8 mouse cellular contexts compared by ENCODE assay signal in the genomic region with DNA sequence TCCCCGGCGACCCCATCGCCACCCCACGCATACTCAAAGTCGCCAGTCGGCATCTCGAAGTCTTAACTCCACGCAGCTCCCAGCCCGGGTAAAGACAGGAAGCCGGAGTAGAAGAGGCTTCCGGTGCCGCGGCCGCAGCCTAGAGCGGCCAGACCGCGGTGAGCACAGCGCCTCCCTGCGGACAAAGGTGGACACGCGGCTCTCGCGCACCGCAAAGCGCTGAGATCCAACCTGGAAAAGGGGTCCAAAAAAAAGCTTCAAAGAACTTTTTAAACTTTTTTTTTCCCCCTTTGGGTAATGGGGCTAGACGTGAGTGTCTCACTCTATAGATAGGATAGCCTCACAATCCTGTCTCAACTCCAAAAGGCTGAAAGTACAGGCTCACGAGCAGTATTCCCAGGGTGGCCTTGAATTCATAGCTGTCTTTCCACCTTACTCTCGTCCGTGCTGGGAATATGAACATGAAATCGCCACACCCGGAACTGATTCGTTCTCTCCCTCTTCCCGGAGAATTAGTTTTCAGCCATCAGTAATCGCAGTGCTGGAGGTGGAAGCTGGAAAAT. TPM values are rescaled to one million over a fixed set of nuclear protein-coding genes. Genes with fewer than 3 reads are reported as not detected.
DNase-seq lines count a peak whose midpoint lies in the region; ATAC-seq and TF ChIP-seq lines count a peak whose summit lies in the region.

TSS of gene Eif3g (minus strand) at position 113 of the 563 bp plus-strand sequence.

- H3K9ac ChIP-seq in ES-E14 (ENCODE audit: insufficient read depth, low read depth, low read length, poor library complexity, severe bottlenecking) = peak within 1 kb of the TSS; percentile 97
- H3K9ac ChIP-seq in forebrain, embryonic 11.5 days (ENCODE audit: low read length) = peak within 1 kb of the TSS; percentile 89
- peak within 1 kb of the TSS; percentile 84 for H3K9ac ChIP-seq in heart, embryonic 16.5 days (ENCODE audit: low read length)
- peak within 1 kb of the TSS; percentile 91 for H3K9ac ChIP-seq in neural tube, embryonic 15.5 days (replicated peaks)

- WGBS in forebrain, embryonic 11.5 days = 8% methylated on average over 34 of the region's 34 CpGs
- WGBS in heart, embryonic 16.5 days = 5% methylated on average over 34 of the region's 34 CpGs
- 4% methylated on average over 34 of the region's 34 CpGs for WGBS in lung, adult 2 months
- 6% methylated on average over 34 of the region's 34 CpGs for WGBS in neural tube, embryonic 15.5 days

- H3K9me3 ChIP-seq in ES-E14 (ENCODE audit: control insufficient read depth, insufficient read depth, low read depth, low read length) = no peaks in the 10 kb centered on the region
- H3K9me3 ChIP-seq in forebrain, embryonic 11.5 days (ENCODE audit: control insufficient read depth, low read length) = no peaks in the 10 kb centered on the region
- no peaks in the 10 kb centered on the region for H3K9me3 ChIP-seq in heart, embryonic 16.5 days (replicated peaks; ENCODE audit: control insufficient read depth, low read length)
- no peaks in the 10 kb centered on the region for H3K9me3 ChIP-seq in neural tube, embryonic 15.5 days (replicated peaks)

- no peaks in the 10 kb centered on the region for H3K27me3 ChIP-seq in forebrain, embryonic 11.5 days (ENCODE audit: control insufficient read depth, insufficient read depth, low read length)
- no peaks in the 10 kb centered on the region for H3K27me3 ChIP-seq in heart, embryonic 16.5 days (ENCODE audit: control insufficient read depth, insufficient read depth, low read length)
- no peaks in the 10 kb centered on the region for H3K27me3 ChIP-seq in neural tube, embryonic 15.5 days (replicated peaks)

- peaks cover 0 to 8% of the 10 kb centered on the region in 2 experiments; a peak in 1 of 4 replicates for H3K4me1 ChIP-seq in ES-E14 (ENCODE audit: control insufficient read depth in 2 of 2, insufficient read depth in 2 of 2, low read length in 2 of 2, poor library complexity in 1 of 2)
- H3K4me1 ChIP-seq in forebrain, embryonic 11.5 days (replicated peaks; ENCODE audit: control insufficient read depth, insufficient read depth, low read length) = peaks cover 12% of the 10 kb centered on the region; the same call in 1 of the 2 replicates
- H3K4me1 ChIP-seq in heart, embryonic 16.5 days (ENCODE audit: control insufficient read depth, insufficient read depth, low read length) = peaks cover 17% of the 10 kb centered on the region
- H3K4me1 ChIP-seq in lung, adult 2 months (ENCODE audit: control insufficient read depth, insufficient read depth, low read length) = peaks cover 7% of the 10 kb centered on the region
- H3K4me1 ChIP-seq in neural tube, embryonic 15.5 days = peaks cover 19% of the 10 kb centered on the region

- peak; percentile 71 for DNase-seq in ES-E14 (ENCODE audit: low read depth, low spot score)
- DNase-seq in c-Kit-positive CD71-positive TER-119-positive erythroid progenitor cells, embryonic 14.5 days (ENCODE audit: low spot score) = peak; percentile 81
- peak; percentile 93 for DNase-seq in forebrain, embryonic 11.5 days (ENCODE audit: low spot score)
- peak; percentile 83 to 92 for DNase-seq in kidney, postnatal 36 days
- peak; percentile 84 for DNase-seq in lung, adult 2 months
- DNase-seq in testis, postnatal 10 days (ENCODE audit: low spot score) = peak; percentile 94

- peak within 1 kb of the TSS; percentile 97 for H3K4me2 ChIP-seq in forebrain, embryonic 11.5 days (ENCODE audit: low read depth, low read length, severe bottlenecking)
- peak within 1 kb of the TSS; percentile 95 for H3K4me2 ChIP-seq in heart, embryonic 16.5 days (ENCODE audit: low read depth, low read length)
- H3K4me2 ChIP-seq in neural tube, embryonic 15.5 days = peak within 1 kb of the TSS; percentile 98

- ATAC-seq in forebrain, embryonic 11.5 days (replicated peaks; ENCODE audit: low FRiP score) = peak; percentile 85
- ATAC-seq in heart, embryonic 16.5 days (replicated peaks; ENCODE audit: extremely low read depth, insufficient read depth, low FRiP score) = peak; percentile 81
- ATAC-seq in neural tube, embryonic 15.5 days (ENCODE audit: low FRiP score) = peak; percentile 91

- peak; percentile 83 for TF ChIP-seq CTCF in lung, adult 2 months (IDR thresholded peaks at IDR 0.05; ENCODE audit: insufficient read depth, low read length)

- peak within 1 kb of the TSS; percentile 96 to 100 for H3K4me3 ChIP-seq in ES-E14 (ENCODE audit: insufficient read depth in 1 of 2, low read depth in 1 of 2, low read length in 2 of 2, poor library complexity in 1 of 2, severe bottlenecking in 1 of 2)
- H3K4me3 ChIP-seq in forebrain, embryonic 11.5 days (ENCODE audit: low read depth, low read length) = peak within 1 kb of the TSS; percentile 97
- H3K4me3 ChIP-seq in heart, embryonic 16.5 days (ENCODE audit: low read length) = peak within 1 kb of the TSS; percentile 69
- H3K4me3 ChIP-seq in lung, adult 2 months (replicated peaks; ENCODE audit: extremely low read depth, low read depth, low read length) = peak within 1 kb of the TSS; percentile 72
- H3K4me3 ChIP-seq in neural tube, embryonic 15.5 days (replicated peaks) = peak within 1 kb of the TSS; percentile 98

- TF ChIP-seq POLR2A in lung, adult 2 months (IDR thresholded peaks at IDR 0.05; ENCODE audit: borderline replicate concordance, extremely low read depth, low read depth, low read length) = peak; percentile 77; the same call in 1 of the 2 replicates

- H3K27ac ChIP-seq in ES-E14 (ENCODE audit: insufficient read depth, low read depth, low read length, poor library complexity, severe bottlenecking) = peak within 1 kb of the TSS; percentile 70
- H3K27ac ChIP-seq in forebrain, embryonic 11.5 days (ENCODE audit: low read depth, low read length) = no peak within 1 kb of the TSS
- peak within 1 kb of the TSS; percentile 33; the same call in 1 of the 2 replicates for H3K27ac ChIP-seq in heart, embryonic 16.5 days (ENCODE audit: low read length)
- peak within 1 kb of the TSS; percentile 67 for H3K27ac ChIP-seq in neural tube, embryonic 15.5 days (replicated peaks)

- in situ Hi-C loops in ES-E14 (cut with MboI; ENCODE audit: low sequenced_read_pairs in 2 of 2, unreplicated experiment in 2 of 2) = loop anchor here in 1 of 2 experiments (10.0 kb wide), 1 partner anchor 106 kb away; the partner anchor contains the start of gene Mrpl4

- H3K36me3 ChIP-seq in ES-E14 (ENCODE audit: control insufficient read depth, insufficient read depth, low read length, poor library complexity, severe bottlenecking) = peaks cover 35% of the 10 kb centered on the region
- H3K36me3 ChIP-seq in forebrain, embryonic 11.5 days (ENCODE audit: control insufficient read depth, insufficient read depth, low read length) = peaks cover 11% of the 10 kb centered on the region; the same call in 1 of the 2 replicates
- peaks cover 21% of the 10 kb centered on the region for H3K36me3 ChIP-seq in heart, embryonic 16.5 days (ENCODE audit: control insufficient read depth, insufficient read depth)
- peaks cover 28% of the 10 kb centered on the region for H3K36me3 ChIP-seq in neural tube, embryonic 15.5 days

TF ChIP-seq in ES-E14, 5 proteins besides CTCF, POLR2A, EP300 and RAD21:
- TF ChIP-seq ZNF384 (IDR thresholded peaks at IDR 0.05; ENCODE audit: low read depth, low read length) (peak; percentile 37; the same call in 1 of the 2 replicates), CHD2 (IDR thresholded peaks at IDR 0.05; ENCODE audit: low read depth, low read length) (no peak), HCFC1 (IDR thresholded peaks at IDR 0.05; ENCODE audit: borderline replicate concordance, insufficient read depth, low read length) (peak; percentile 80; the same call in 1 of the 2 replicates)

RNA-seq across cellular contexts. Expression of gene Eif3g, which starts in this region (rescaled TPM):
- 196 and 239 TPM in 2 replicates for total RNA-seq in ES-E14 (2012; rRNA removed)
- polyA plus RNA-seq in forebrain, embryonic 11.5 days (2014; fragmentation: Nextera tagmentation; extraction: Ambion mirVana) = 334 and 367 TPM in 2 replicates
- 208 and 209 TPM in 2 replicates for polyA plus RNA-seq in heart, embryonic 16.5 days (2015; fragmentation: Nextera tagmentation; extraction: Ambion mirVana)
- 88.4 and 93.6 TPM in 2 replicates for polyA plus RNA-seq in lung, adult 2 months (2012; rRNA removed)
- polyA plus RNA-seq in neural tube, embryonic 15.5 days (2015; fragmentation: Nextera tagmentation; extraction: Ambion mirVana) = 260 and 274 TPM in 2 replicates
